Mouse (Mus musculus): ENCODE measurements around the gene Htt.
"Not testable (repeated sequence)": the region's sequence is repeated elsewhere in the genome, so short reads cannot be mapped to it uniquely, and the experiment has no call there.

DNA sequence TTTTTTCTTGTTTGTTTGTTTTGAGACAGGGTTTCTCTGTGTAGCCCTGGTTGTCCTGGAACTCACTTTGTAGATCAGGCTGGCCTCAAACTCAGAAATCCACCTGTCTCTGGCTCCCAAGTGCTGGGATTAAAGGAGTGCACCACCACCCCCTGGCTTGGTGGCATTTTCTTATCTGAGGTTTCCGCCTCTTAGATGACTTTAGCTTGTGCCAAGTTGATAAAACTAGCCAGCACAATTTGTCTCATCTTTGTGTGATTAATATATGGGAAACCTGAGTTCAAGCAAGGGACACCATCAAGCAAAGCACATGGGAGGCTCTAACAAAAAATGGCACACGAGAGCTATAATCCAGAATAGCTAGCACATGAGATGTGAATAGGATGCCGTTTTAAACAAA, 118.8 kb downstream of the Htt start:
- TF ChIP-seq CTCF (IDR thresholded peaks at IDR 0.05; ENCODE audit: low read depth, low read length); POLR2A (IDR thresholded peaks at IDR 0.05; ENCODE audit: extremely low read depth, insufficient read depth, low read length): not testable (repeated sequence)

Measured in liver, adult 2 months (tissue).